Mouse (Mus musculus): ENCODE results near the gene Mob1b. TPM values are rescaled to one million over a fixed set of nuclear protein-coding genes. Genes with fewer than 3 reads are reported as not detected.

The Mob1b gene
- polyA plus RNA-seq, 2 experiments from 2014 or later = 10.2 to 10.5 TPM

- ATAC-seq = no peak
These were observed 64.4 kb downstream of the Mob1b start for GRCm38 (mm10) chr5:88785059-88785458.

GRCm38 (mm10) chr5:88790675-88791074 lies 70.0 kb downstream of the Mob1b start:
- no peak for ATAC-seq

- ATAC-seq = peak; percentile 77
These were observed 70.9 kb downstream of the Mob1b start for GRCm38 (mm10) chr5:88791256-88792245.

- ATAC-seq = no peak
These were observed 73.0 kb downstream of the Mob1b start for GRCm38 (mm10) chr5:88793676-88794075.

GRCm38 (mm10) chr5:88795910-88796584 lies 75.4 kb downstream of the Mob1b start:
- ATAC-seq = no peak

GRCm38 (mm10) chr5:88796588-88796987 lies 75.9 kb downstream of the Mob1b start:
- ATAC-seq = no peak

GRCm38 (mm10) chr5:88797121-88797520 lies 76.5 kb downstream of the Mob1b start:
- no peak for ATAC-seq

GRCm38 (mm10) chr5:88805616-88806015 lies 85.0 kb downstream of the Mob1b start:
- no peak for ATAC-seq

- ATAC-seq = no peak
These were observed 85.6 kb downstream of the Mob1b start for GRCm38 (mm10) chr5:88806278-88806677.

- ATAC-seq = no peak
These were observed 86.7 kb downstream of the Mob1b start for GRCm38 (mm10) chr5:88807342-88807741.

- no peak for ATAC-seq
These were observed 92.5 kb downstream of the Mob1b start for GRCm38 (mm10) chr5:88813188-88813587.

Other genes with a start within 250 kb of the Mob1b start
- gene Enam, start 232.9 kb upstream of the Mob1b start, polyA plus RNA-seq (2017; shearing (Covaris generic)) = under 1 TPM in 1 of 2 experiments, not detected in 1; 0.14 TPM
- gene Jchain, start 193.0 kb upstream of the Mob1b start, polyA plus RNA-seq (2017; shearing (Covaris generic)) = 10 to 100 TPM in 1 of 2 experiments, under 1 TPM in 1; 0.24 to 55.3 TPM
- gene Utp3, start 166.4 kb upstream of the Mob1b start, polyA plus RNA-seq (2017; shearing (Covaris generic)) = 100 to 1,000 TPM in 1 of 2 experiments, 10 to 100 TPM in 1; 86.2 to 103 TPM
- 1 to 10 TPM; 2.6 to 2.9 TPM for gene Rufy3, start 155.8 kb upstream of the Mob1b start, polyA plus RNA-seq (2017; shearing (Covaris generic))
- 1 to 10 TPM; 7.7 to 9.0 TPM for gene Grsf1, start 44.7 kb upstream of the Mob1b start, polyA plus RNA-seq (2017; shearing (Covaris generic))
- 10 to 100 TPM; 57.9 to 66.8 TPM for gene Dck, start 44.1 kb downstream of the Mob1b start, polyA plus RNA-seq (2017; shearing (Covaris generic))
- under 1 TPM in 1 of 2 experiments, not detected in 1; 0.07 TPM for gene Slc4a4, start 166.0 kb downstream of the Mob1b start, polyA plus RNA-seq (2017; shearing (Covaris generic))

All from activated CD4-positive, CD25-positive, alpha-beta regulatory T cell, adult 4 months (primary cell).